Mouse (Mus musculus) E14TG2a.4 (cell line): ENCODE measurements around the gene Tbc1d4.

Experiments
- CTCF ChIP-seq: conservative IDR thresholded peaks from 2 replicates; pipeline ENCODE4 v1.5.1; 2014; ENCODE audit warnings: low read length
- NANOG ChIP-seq: IDR thresholded peaks from 2 replicates; pipeline ENCODE4 v1.6.1; 2014; ENCODE audit warnings: borderline replicate concordance, low read length, mixed read lengths

DNA sequence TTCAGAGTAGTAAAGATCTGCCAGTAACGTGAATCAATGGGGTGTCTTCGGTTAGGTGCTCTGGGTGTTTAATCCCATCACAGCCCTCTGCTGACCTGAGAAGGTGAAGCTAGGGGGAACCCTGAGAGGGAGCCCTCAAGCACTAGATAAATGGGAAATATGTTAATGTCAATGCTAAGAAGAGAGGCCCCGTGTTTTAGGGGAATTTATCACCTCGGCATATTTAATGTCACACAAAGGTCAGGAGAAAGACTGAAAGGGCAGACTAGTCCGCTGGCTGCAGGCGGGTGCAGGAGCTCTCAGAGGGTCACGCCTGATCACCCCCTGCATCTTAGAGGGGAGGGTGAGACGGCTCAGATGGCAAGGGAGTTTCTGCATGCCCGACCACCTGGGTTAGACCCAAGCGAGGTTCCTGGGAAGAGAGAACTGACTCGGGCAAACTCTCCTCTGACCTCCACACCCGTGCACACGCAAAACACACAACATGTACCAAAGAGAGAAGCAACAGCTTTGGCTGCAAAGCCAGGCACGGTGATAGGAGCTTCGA, 120.7 kb downstream of the Tbc1d4 start:
- TF ChIP-seq CTCF (no peak), NANOG (no peak)
